Mouse (Mus musculus) cortical plate, adult 2 months (tissue): ENCODE results near the gene Auts2.

Source experiments
- CTCF ChIP-seq: fragments of 200-500 bp; IDR thresholded peaks from 2 replicates; pipeline ENCODE4 v1.5.1; 2011; ENCODE audit warnings: mild to moderate bottlenecking, control low read depth, low read length; ENCODE audit not compliant: insufficient read depth; ENCODE audit errors: extremely low read depth
- POLR2A ChIP-seq: fragments of 200-500 bp; IDR thresholded peaks from 2 replicates; pipeline ENCODE4 v1.6.1; 2011; ENCODE audit warnings: mild to moderate bottlenecking, low read length, control low read depth; ENCODE audit not compliant: insufficient read depth; ENCODE audit errors: extremely low read depth

DNA sequence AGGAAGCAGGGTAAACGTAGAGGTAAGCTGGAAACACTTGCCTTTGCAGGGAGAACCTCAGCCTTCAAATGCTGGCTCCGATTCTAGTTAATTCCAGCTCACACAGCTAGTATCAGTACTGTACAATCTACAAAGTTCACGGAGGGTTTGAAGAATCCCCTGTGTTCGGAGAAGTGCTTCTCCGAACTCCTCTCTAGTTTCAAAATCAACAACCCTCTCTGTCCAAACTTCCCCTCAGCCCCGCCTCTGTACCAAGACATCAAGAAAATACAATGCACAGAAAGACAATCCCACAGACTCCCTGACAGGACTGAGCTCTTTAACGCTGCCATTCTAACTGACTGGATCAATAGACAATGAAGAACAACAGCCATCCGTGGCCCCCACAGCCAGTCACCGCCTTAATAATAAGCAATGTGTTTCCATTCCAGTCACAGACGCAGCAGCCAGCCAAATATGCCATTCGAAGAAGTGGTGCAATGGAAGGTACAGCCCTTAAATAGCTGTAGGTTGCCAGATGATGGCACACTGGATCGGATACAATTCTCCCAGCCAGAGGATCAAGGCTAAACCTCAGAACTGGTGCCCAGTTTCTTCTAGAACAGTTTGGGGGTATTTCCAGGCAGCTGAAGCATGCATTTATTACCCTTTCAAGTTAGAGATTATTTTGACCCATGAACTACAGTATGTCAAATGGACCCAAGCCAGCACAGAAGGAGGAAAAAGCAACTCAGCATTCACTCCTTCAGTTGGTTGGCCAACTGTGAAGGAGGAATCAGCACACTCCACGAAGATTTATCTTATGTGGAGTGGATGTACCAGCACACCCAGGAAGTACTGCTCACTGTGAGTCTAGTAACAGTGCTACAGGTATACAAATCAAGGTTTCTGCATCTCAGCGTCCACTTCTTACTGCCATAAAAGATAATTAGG, 151.0 kb downstream of the Auts2 start:
- TF ChIP-seq CTCF, result no peak
- TF ChIP-seq POLR2A, result no peak
